Mouse (Mus musculus) liver, adult 2 months (tissue): ENCODE results near the gene Nme7. TPM values are rescaled to one million over a fixed set of nuclear protein-coding genes. Genes with fewer than 3 reads are reported as not detected.

Experiments used
- DNase-seq: peaks from one replicate; pipeline ENCODE4 v3.0.0-alpha.2; 2011; ENCODE audit warnings: low read depth, low spot score; ENCODE audit errors: extremely low read depth
- H3K27ac ChIP-seq: fragments of 200-500 bp; replicated peaks from 2 replicates; pipeline ENCODE4 v1.5.1; 2012; ENCODE audit warnings: low read depth, mild to moderate bottlenecking, control low read depth, inconsistent platforms, low read length; ENCODE audit not compliant: insufficient read depth
- H3K27me3 ChIP-seq: fragments of 200-500 bp; 2 replicates; pipeline ENCODE4 v1.6.1; 2012; ENCODE audit warnings: mild to moderate bottlenecking, moderate library complexity, low read length, inconsistent platforms; ENCODE audit not compliant: control insufficient read depth, insufficient read depth
- H3K36me3 ChIP-seq: fragments of 200-500 bp; 2 replicates; pipeline ENCODE4 v1.6.1; 2012; ENCODE audit warnings: low read length, inconsistent platforms; ENCODE audit not compliant: control insufficient read depth, insufficient read depth
- H3K4me1 ChIP-seq: fragments of 200-500 bp; 2 replicates; pipeline ENCODE4 v1.6.1; 2011; ENCODE audit warnings: low read length; ENCODE audit not compliant: control insufficient read depth, insufficient read depth
- H3K4me3 ChIP-seq: fragments of 200-500 bp; 2 replicates; pipeline ENCODE4 v1.5.1; 2011; ENCODE audit warnings: low read depth, mild to moderate bottlenecking, control low read depth, low read length, moderate library complexity; ENCODE audit not compliant: insufficient read depth
- H3K79me2 ChIP-seq: fragments of 200-500 bp; 2 replicates; pipeline ENCODE4 v1.6.1; 2012; ENCODE audit warnings: inconsistent platforms, mild to moderate bottlenecking, low read length, moderate library complexity; ENCODE audit not compliant: control insufficient read depth, insufficient read depth
- H3K9ac ChIP-seq: fragments of 200-500 bp; 2 replicates; pipeline ENCODE4 v1.6.1; 2012; ENCODE audit warnings: low read depth, mild to moderate bottlenecking, control low read depth, inconsistent platforms, low read length
- CTCF ChIP-seq: fragments of 200-500 bp; IDR thresholded peaks from 2 replicates; pipeline ENCODE4 v1.5.1; 2011; ENCODE audit warnings: low read depth, low read length, control low read depth
- POLR2A ChIP-seq: fragments of 200-500 bp; IDR thresholded peaks from 2 replicates; pipeline ENCODE4 v1.6.1; 2011; ENCODE audit warnings: low read length, control low read depth; ENCODE audit not compliant: insufficient read depth; ENCODE audit errors: extremely low read depth
- WGBS: fragments of 180-500 bp; shearing (Covaris S2); methylation state at CpG from one replicate; pipeline ENCODE4 v1.1.7; 2018; 5-methylcytosine and 5-hydroxymethylcytosine counted together
- polyA plus RNA-seq: library from polyadenylated mRNA; depleted of rRNA; stranded (reverse); fragments of >200 nt; gene quantifications from 2 replicates; pipeline ENCODE4 v1.2.3, GENCODE M21; 2012
- total RNA-seq: library from RNA; depleted of rRNA; stranded (reverse); fragments of >200 nt; gene quantifications from 2 replicates; pipeline ENCODE4 v1.2.3, GENCODE M21; 2014

Gene Nme7
- total and polyA plus RNA-seq, 2 experiments, result 3.4 to 17.1 TPM

- Histone ChIP-seq H3K27ac (no peak overlapping the region), H3K4me3 (peak overlapping the region; percentile 60; the same call in 1 of the 2 replicates), H3K36me3 (peaks cover 20% of the 10 kb centered on the region), H3K79me2 (peaks cover 13% of the 10 kb centered on the region; the same call in 1 of the 2 replicates), H3K4me1 (peaks cover 19% of the 10 kb centered on the region), H3K27me3 (no peaks in the 10 kb centered on the region), H3K9ac (no peak overlapping the region)
- 30% methylated on average over 7 of the region's 7 CpGs for WGBS
- no peak for DNase-seq
- TF ChIP-seq CTCF (peak; percentile 54), POLR2A (no peak)
Observed at GRCm38 (mm10) chr1:164455614-164456013, 151.7 kb downstream of the Nme7 start.

GRCm38 (mm10) chr1:164456065-164456464 is 152.1 kb downstream of the Nme7 start:
- TF ChIP-seq CTCF (0 out of 2 replicates have a peak, but pooled peaks have one; percentile 3), POLR2A (no peak)
- Histone ChIP-seq H3K4me1 (peaks cover 21% of the 10 kb centered on the region), H3K9ac (peak overlapping the region; percentile 59), H3K4me3 (peak overlapping the region; percentile 60), H3K27ac (0 out of 2 replicates have a peak overlapping the region, but pooled peaks have one; percentile 18), H3K27me3 (no peaks in the 10 kb centered on the region), H3K79me2 (peaks cover 13% of the 10 kb centered on the region; the same call in 1 of the 2 replicates), H3K36me3 (peaks cover 20% of the 10 kb centered on the region)
- 18% methylated on average over 6 of the region's 6 CpGs for WGBS
- no peak for DNase-seq

GRCm38 (mm10) chr1:164456731-164457130 is 152.8 kb downstream of the Nme7 start:
- no peaks in the 10 kb centered on the region for H3K27me3 ChIP-seq
- TF ChIP-seq CTCF (no peak), POLR2A (no peak)
- peaks cover 13% of the 10 kb centered on the region; the same call in 1 of the 2 replicates for H3K79me2 ChIP-seq
- H3K36me3 ChIP-seq, result peaks cover 16% of the 10 kb centered on the region; the same call in 1 of the 2 replicates
- peaks cover 22% of the 10 kb centered on the region for H3K4me1 ChIP-seq
- peak overlapping the region; percentile 5 for H3K9ac ChIP-seq
- 8% methylated on average over 8 of the region's 8 CpGs for WGBS
- peak overlapping the region; percentile 68 for H3K4me3 ChIP-seq
- DNase-seq, result no peak
- no peak overlapping the region for H3K27ac ChIP-seq

GRCm38 (mm10) chr1:164457531-164458244 is 153.8 kb downstream of the Nme7 start:
- WGBS, result under 1% methylated on average over 59 of the region's 76 CpGs
- Histone ChIP-seq H3K4me1 (peaks cover 20% of the 10 kb centered on the region), H3K9ac (peak overlapping the region; percentile 81), H3K27ac (peak overlapping the region; percentile 92), H3K36me3 (peaks cover 10% of the 10 kb centered on the region; the same call in 1 of the 2 replicates), H3K4me3 (peak overlapping the region; percentile 68), H3K27me3 (no peaks in the 10 kb centered on the region), H3K79me2 (peaks cover 13% of the 10 kb centered on the region; the same call in 1 of the 2 replicates)
- TF ChIP-seq POLR2A (peak; percentile 79), CTCF (no peak)
- DNase-seq, result peak; percentile 47

GRCm38 (mm10) chr1:164458245-164458613 is 154.3 kb downstream of the Nme7 start, which contains the start of gene Atp1b1:
Gene Atp1b1, minus strand, starts transcription at chr1:164458355.
- Histone ChIP-seq H3K9ac (peak within 1 kb of the TSS; percentile 82), H3K4me3 (peak within 1 kb of the TSS; percentile 68), H3K36me3 (peaks cover 5% of the 10 kb centered on the region; the same call in 1 of the 2 replicates), H3K4me1 (peaks cover 20% of the 10 kb centered on the region), H3K79me2 (peaks cover 13% of the 10 kb centered on the region; the same call in 1 of the 2 replicates), H3K27me3 (no peaks in the 10 kb centered on the region), H3K27ac (peak within 1 kb of the TSS; percentile 93)
- TF ChIP-seq CTCF (no peak), POLR2A (peak; percentile 95)
- WGBS, result under 1% methylated on average over 32 of the region's 35 CpGs
- DNase-seq, result peak; percentile 79

GRCm38 (mm10) chr1:164458621-164459051 is 154.7 kb downstream of the Nme7 start:
- peaks cover 20% of the 10 kb centered on the region for H3K4me1 ChIP-seq
- peak overlapping the region; percentile 82 for H3K9ac ChIP-seq
- peak overlapping the region; percentile 93 for H3K27ac ChIP-seq
- peaks cover under 1% of the 10 kb centered on the region; the same call in 1 of the 2 replicates for H3K36me3 ChIP-seq
- no peaks in the 10 kb centered on the region for H3K27me3 ChIP-seq
- DNase-seq, result peak; percentile 94
- peak overlapping the region; percentile 68 for H3K4me3 ChIP-seq
- peaks cover 13% of the 10 kb centered on the region; the same call in 1 of the 2 replicates for H3K79me2 ChIP-seq
- 3% methylated on average over 22 of the region's 22 CpGs for WGBS
- TF ChIP-seq POLR2A (peak; percentile 64; the same call in 1 of the 2 replicates), CTCF (no peak)
